Mouse (Mus musculus): ENCODE results near the gene Antxr1. TPM values are rescaled to one million over a fixed set of nuclear protein-coding genes. Genes with fewer than 3 reads are reported as not detected.
A peak's percentile ranks its signal among the peaks of the same experiment; 100 is the strongest.

Gene Antxr1
- total RNA-seq (2021), result 100 to 1,000 TPM in 1 of 2 experiments, 10 to 100 TPM in 1; 88.0 to 109 TPM
- long read RNA-seq, experiment 1, full-length matches to known transcripts, result 1 of 10 reads
- long read RNA-seq, experiment 1, partial matches to known transcripts, result 0 of 10 reads
- long read RNA-seq, experiment 1, other reads (novel, unspliced or antisense), result 9 of 10 reads
- long read RNA-seq, experiment 2, partial matches to known transcripts, result 0 of 9 reads
- long read RNA-seq, experiment 2, other reads (novel, unspliced or antisense), result 9 of 9 reads

GRCm38 (mm10) chr6:87335091-87335934 lies at the start of gene Antxr1:
TSS of gene Antxr1 (minus strand) at chr6:87335821.
- DNase-seq (ENCODE audit: low spot score in 2 of 2), result peak in 1 of 2 experiments; percentile 71

DNA sequence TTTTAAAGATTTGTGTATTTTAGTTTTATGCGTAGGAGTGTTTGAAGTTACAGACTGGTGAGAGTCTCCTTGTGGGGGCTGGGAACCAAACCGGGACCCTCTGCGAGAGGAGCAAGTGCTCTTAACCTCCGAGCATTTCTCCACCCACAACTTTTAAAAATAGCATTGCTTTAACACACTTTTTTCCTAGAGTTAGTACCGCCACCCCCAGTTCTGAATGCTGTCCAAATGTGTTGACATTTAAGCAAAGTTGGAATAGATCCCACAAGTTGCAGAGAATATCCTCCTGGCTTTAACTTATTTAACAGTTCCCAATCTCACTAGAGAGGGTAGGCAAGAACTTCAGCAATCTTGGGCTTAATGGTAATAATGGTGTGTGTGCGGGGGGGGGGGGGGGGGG lies 49.1 kb upstream of the Antxr1 start:
- DNase-seq (ENCODE audit: low spot score in 2 of 2), result no peak

DNA sequence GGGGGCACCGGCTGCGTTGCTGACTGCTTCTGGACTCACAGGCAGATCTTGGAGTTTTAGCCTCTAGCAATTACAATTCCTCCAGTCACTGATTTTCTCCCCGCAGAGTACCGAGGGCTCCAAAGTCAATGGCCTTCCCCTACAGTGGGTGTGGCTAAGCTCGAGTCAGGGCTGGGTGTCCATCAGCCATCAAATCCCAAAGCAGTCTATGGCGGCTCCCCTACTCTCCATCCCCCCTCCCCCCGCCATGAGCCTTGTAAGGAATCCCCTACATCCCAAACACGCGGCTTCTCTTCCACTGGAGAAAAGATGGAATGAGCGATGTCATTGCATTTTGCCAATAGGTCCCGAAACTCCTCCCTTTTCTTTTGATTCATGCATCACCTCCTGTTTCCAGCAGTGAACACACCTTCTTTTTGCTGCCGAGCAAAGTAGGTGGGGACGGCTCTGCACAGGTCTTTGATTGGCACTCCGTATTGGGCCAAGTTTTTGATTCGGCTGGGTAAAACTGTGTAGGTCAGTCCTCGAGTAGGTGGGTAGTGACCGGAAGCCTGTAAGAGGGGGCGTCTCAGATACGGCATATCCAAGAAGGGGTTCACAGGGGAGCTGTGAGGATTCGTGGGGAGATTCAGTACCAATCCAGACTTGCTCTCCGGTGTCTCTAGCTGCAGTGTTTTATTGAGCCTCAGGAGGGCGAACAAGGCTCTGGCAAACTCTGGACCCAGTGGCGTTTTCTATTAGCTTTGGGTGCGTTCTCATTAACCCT lies 48.5 kb upstream of the Antxr1 start:
- DNase-seq (ENCODE audit: low spot score in 2 of 2), result no peak

GRCm38 (mm10) chr6:87373057-87373456 lies 37.4 kb upstream of the Antxr1 start, which contains the start of gene Gkn2:
TSS of gene Gkn2 (plus strand) at chr6:87373357.
- DNase-seq (ENCODE audit: low spot score in 2 of 2), result no peak

DNA sequence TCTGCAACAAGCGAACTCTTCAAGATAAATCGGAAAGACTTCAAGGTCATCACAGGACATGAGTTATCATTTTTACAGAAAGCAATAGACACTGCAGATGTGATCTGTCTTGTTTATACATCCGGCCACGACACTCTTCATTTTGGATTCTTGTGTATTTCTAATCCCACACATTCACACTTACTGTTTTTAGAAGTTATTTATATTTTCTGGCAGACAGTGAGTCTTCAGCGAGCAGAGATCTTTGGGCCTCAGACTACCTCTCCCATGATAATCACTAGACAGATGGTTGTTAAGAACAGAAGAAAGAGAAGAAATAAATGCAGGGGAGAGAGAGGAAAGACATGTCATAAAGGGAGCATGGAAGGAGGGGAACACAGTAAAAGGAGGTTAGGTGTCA lies 33.6 kb upstream of the Antxr1 start:
- DNase-seq (ENCODE audit: low spot score in 2 of 2), result no peak

GRCm38 (mm10) chr6:87354441-87354840 lies 18.8 kb upstream of the Antxr1 start:
- DNase-seq (ENCODE audit: low spot score in 2 of 2), result peak in 1 of 2 experiments; percentile 17

GRCm38 (mm10) chr6:87350829-87351228 lies 15.2 kb upstream of the Antxr1 start, which contains the start of gene Gkn1:
TSS of gene Gkn1 (minus strand) at chr6:87350942.
- no peak for DNase-seq (ENCODE audit: low spot score in 2 of 2)

DNA sequence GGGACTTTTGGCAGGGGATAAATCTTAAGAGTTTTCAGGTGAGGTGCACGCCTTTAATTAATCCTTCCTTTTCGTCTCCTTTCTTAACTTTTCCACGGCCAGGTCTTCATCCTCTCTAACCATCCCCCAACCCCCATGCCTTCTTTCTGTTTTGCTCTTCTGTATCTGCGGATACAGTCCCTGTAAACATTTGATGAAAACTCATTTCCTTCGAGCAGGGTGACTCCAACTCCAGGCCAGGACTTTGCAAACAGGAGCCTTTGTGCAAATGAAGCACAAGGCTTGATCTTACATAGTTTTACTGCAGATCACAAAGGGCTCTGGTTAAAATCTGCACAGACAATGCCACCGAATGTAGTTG lies 294 bp upstream of the Antxr1 start:
- DNase-seq (ENCODE audit: low spot score in 2 of 2), result no peak

- peak in 1 of 2 experiments; percentile 65 for DNase-seq (ENCODE audit: low spot score in 2 of 2)
These were observed 1.1 kb downstream of the Antxr1 start for GRCm38 (mm10) chr6:87334361-87335090.

DNA sequence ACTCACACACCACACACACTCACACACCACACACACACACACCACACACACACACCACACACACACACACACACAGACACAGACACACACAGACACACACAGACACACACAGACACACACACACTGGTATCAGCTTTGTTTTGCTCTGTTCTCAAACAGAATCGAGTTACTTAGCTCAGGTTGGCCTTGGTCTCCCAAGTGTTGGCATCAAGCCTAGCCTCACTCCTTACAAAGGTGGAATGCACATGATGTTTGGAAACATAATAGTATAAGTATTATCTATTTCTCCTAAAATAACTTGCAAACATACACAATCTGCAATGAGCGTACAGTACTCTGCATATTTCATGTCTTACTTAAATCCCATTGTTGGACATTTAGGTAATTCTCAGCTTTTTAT lies 3.2 kb downstream of the Antxr1 start:
- no peak for DNase-seq (ENCODE audit: low spot score in 2 of 2)

DNA sequence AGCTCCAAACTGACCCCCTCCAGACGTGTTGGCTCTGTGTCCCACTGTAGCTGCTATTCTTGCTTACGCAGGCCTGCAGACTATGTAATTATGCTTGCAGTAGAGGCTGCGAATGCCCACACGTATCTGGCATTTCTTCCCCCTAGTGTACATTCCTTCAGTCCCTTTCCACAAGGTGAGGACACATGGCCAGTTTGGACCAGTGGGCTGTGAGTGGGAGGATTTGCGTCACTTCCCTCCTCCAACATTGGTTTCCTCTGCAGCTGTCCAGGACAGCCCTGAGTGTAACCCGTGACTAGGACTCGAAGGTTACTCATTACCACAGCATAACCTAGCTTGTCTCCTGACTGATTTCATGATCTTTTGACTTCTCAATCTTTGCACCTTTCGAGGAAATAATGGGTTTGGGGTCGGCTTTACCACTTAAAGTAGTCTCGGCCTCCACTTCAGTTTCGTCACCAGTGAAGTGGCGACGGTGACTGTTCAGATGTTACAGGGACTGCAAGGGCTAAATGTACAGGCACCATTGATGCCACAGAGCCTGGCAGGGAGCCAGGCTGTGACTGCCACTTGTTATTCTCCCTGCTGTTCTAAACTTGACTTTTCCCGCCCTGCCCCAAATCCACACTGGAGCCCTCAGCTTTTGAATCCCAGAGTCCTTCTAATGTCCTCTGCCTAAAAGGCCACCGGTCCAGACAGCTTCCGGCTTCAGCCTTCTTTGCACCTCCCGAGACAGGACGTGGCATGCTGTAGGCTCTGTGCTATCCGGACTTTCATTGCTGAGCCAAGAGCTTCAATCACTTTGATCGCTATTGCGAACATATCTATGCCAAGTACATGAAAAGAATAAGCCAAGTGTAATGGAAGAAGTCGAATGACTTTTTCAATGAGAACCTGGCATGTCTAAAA lies 7.1 kb downstream of the Antxr1 start:
- no peak for DNase-seq (ENCODE audit: low spot score in 2 of 2)

DNA sequence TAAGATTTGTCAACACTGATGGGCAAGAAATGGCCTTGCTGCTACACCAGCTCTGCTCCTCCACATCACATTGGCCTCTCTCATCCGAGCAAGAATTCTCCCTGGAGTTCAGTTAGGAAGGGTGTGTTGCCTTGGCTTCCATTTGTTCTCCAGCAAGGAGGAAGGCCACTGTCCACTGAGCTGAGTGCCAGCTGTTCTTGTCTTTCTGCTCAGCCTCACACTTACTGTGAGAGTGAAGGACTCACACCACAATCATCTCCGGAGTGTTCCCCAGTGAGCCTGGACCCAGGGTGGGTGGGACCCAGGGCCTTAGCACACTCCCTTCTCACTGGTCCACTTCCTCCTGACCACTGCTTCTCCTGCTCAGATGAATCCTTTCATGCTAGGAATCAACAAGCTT lies 8.7 kb downstream of the Antxr1 start:
- DNase-seq (ENCODE audit: low spot score in 2 of 2), result no peak

- no peak for DNase-seq (ENCODE audit: low spot score in 2 of 2)
These were observed 12.2 kb downstream of the Antxr1 start for GRCm38 (mm10) chr6:87323381-87323780.

- peak in 1 of 2 experiments; percentile 46 for DNase-seq (ENCODE audit: low spot score in 2 of 2)
These were observed 17.0 kb downstream of the Antxr1 start for GRCm38 (mm10) chr6:87318651-87319050.

GRCm38 (mm10) chr6:87316966-87317365 lies 18.7 kb downstream of the Antxr1 start:
- DNase-seq (ENCODE audit: low spot score in 2 of 2), result no peak

GRCm38 (mm10) chr6:87312761-87313160 lies 22.9 kb downstream of the Antxr1 start:
- no peak for DNase-seq (ENCODE audit: low spot score in 2 of 2)

GRCm38 (mm10) chr6:87304486-87304885 lies 31.1 kb downstream of the Antxr1 start:
- DNase-seq (ENCODE audit: low spot score in 2 of 2), result no peak

- no peak for DNase-seq (ENCODE audit: low spot score in 2 of 2)
These were observed 32.9 kb downstream of the Antxr1 start for GRCm38 (mm10) chr6:87302746-87303145.

DNA sequence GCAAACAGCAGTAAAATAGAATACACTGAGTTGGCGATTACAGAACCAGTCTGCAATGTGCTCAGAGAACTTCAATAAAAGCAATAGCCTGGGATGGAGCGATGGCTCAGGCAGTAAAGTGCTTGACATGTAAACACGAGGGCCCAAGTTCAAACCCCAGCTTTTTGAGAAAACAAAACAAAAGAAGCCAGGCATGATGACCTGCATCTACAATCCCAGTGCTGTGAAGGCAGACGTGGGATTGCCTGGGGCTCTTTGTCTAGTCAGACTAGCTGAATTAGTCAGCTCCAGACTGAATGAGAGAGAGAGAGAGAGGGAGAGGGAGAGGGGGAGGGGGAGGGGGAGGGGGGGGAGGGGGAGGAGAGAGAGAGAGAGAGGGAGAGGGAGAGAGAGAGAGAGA lies 33.6 kb downstream of the Antxr1 start:
- no peak for DNase-seq (ENCODE audit: low spot score in 2 of 2)

DNA sequence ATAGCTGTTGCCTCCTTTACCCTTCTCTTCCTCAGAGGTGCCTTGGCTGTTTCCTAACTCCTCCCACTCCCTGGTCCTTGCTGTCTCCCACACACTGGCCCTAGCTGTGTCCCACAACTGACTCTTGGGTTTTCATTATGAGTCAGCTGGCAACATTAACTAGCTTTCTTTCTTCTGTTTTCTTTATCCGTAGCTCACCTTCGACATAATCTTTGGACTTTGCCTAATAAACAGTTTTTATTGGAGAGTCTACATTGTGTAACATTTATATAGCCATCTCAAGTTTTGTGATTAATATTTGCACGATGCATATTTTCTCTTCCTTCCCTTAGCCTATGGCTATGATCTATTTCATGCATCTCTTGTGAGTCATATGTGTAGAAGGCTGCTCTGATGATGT lies 40.7 kb downstream of the Antxr1 start:
- DNase-seq (ENCODE audit: low spot score in 2 of 2), result no peak
